Comparison of ENCODE assay signal across 25 mouse cellular contexts in the genomic region with DNA sequence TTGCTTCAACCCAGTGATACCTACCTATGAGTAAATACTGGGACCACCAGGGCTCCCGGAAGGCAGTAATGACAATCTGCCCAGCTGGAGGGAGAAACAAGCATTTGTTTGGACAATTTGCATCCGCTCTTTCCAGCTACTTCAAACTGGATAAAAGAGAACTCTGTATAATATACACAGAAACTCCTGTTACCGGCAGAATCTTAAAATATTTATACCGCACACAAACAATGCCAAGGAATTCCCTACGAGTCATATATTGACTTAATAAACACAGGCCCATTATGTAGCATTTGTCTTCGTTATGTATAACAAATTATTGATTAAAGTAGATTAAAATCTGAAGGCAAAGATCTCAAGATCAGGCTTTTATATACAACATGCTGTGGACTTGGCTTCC.
A peak's percentile ranks its signal among the peaks of the same experiment; 100 is the strongest.
DNase-seq lines count a peak whose midpoint lies in the region; ATAC-seq and TF ChIP-seq lines count a peak whose summit lies in the region.
"Had no signal": no experiment of that assay in that cellular context is flagged by ENCODE, and none has a peak within 500 bp of the region (broad histone marks: within the 10 kb centered on the region; RNA-seq: fewer than 3 reads in every experiment).

No protein-coding gene starts in this region.

- no peak for DNase-seq in intestine, embryonic 14.5 days (ENCODE audit: low spot score)
- DNase-seq in lung, embryonic 14.5 days, result peak; percentile 68
- DNase-seq in lung, postnatal 14 days, result no peak
- DNase-seq in lung, postnatal 0 days (ENCODE audit: low spot score), result peak; percentile 40
- no peak for DNase-seq in lung, postnatal 36 days
- DNase-seq in stomach, postnatal 0 days (ENCODE audit: low spot score), result no peak
- DNase-seq: adrenal gland, adult 8-10 months; adrenal gland, postnatal 14 days; adrenal gland, postnatal 36 days; B cell, adult 2 months; cerebellum, adult 11-12 months; cerebellum, adult 2 months; cerebellum, adult 9-10 months; cerebellum, postnatal 10 days; cerebellum, postnatal 25 days had no signal

- TF ChIP-seq EP300 in lung, postnatal 0 days (IDR thresholded peaks at IDR 0.05), result peak; percentile 80
- TF ChIP-seq EP300 in stomach, postnatal 0 days (optimal IDR thresholded peaks at IDR 0.05), result no peak

- no peak for ATAC-seq in intestine, embryonic 14.5 days (replicated peaks; ENCODE audit: low FRiP score, low TSS enrichment, low read depth)
- ATAC-seq in intestine, postnatal 0 days, result no peak
- no peak; the same call in none of the 2 replicates for ATAC-seq in lung, embryonic 14.5 days (ENCODE audit: insufficient read depth)
- peak; percentile 49 for ATAC-seq in lung, postnatal 0 days
- no peak for ATAC-seq in stomach, embryonic 15.5 days (ENCODE audit: insufficient read depth, low FRiP score, low read depth)
- ATAC-seq in stomach, postnatal 0 days (ENCODE audit: low FRiP score, low TSS enrichment), result no peak
- ATAC-seq: activated CD4-positive, CD25-positive, alpha-beta regulatory T cell, adult 4 months; CD4-positive, CD25-positive, alpha-beta regulatory T cell, adult 4 months; forebrain, embryonic 13.5 days; Patski had no signal

- H3K9ac ChIP-seq in intestine, embryonic 14.5 days (ENCODE audit: low read length), result no peak overlapping the region
- H3K9ac ChIP-seq in intestine, postnatal 0 days (ENCODE audit: low read depth, low read length), result no peak overlapping the region
- H3K9ac ChIP-seq in lung, embryonic 14.5 days, result no peak overlapping the region
- H3K9ac ChIP-seq in lung, postnatal 0 days (replicated peaks; ENCODE audit: low read depth), result no peak overlapping the region
- H3K9ac ChIP-seq in stomach, embryonic 15.5 days, result no peak overlapping the region
- H3K9ac ChIP-seq in stomach, postnatal 0 days (ENCODE audit: low read length), result no peak overlapping the region
- H3K9ac ChIP-seq: embryonic facial prominence, embryonic 12.5 days; forebrain, embryonic 13.5 days had no signal

- H3K9me3 ChIP-seq in intestine, embryonic 14.5 days (ENCODE audit: control insufficient read depth, low read length), result no peaks in the 10 kb centered on the region
- H3K9me3 ChIP-seq in intestine, postnatal 0 days (ENCODE audit: control insufficient read depth), result no peaks in the 10 kb centered on the region
- no peaks in the 10 kb centered on the region for H3K9me3 ChIP-seq in lung, embryonic 14.5 days (ENCODE audit: low read depth, low read length)
- H3K9me3 ChIP-seq in lung, postnatal 0 days (ENCODE audit: low read length), result no peaks in the 10 kb centered on the region
- no peaks in the 10 kb centered on the region for H3K9me3 ChIP-seq in stomach, embryonic 15.5 days
- no peaks in the 10 kb centered on the region for H3K9me3 ChIP-seq in stomach, postnatal 0 days (ENCODE audit: control insufficient read depth, low read length)
- H3K9me3 ChIP-seq: embryonic facial prominence, embryonic 10.5 days; embryonic facial prominence, embryonic 12.5 days; forebrain, embryonic 13.5 days; G1E had no signal

- no peak overlapping the region for H3K4me2 ChIP-seq in intestine, embryonic 14.5 days (ENCODE audit: low read length)
- no peak overlapping the region for H3K4me2 ChIP-seq in intestine, postnatal 0 days (replicated peaks; ENCODE audit: low read depth)
- no peak overlapping the region for H3K4me2 ChIP-seq in lung, embryonic 14.5 days
- no peak overlapping the region for H3K4me2 ChIP-seq in lung, postnatal 0 days (replicated peaks; ENCODE audit: low read depth, low read length)
- no peak overlapping the region for H3K4me2 ChIP-seq in stomach, embryonic 15.5 days
- H3K4me2 ChIP-seq in stomach, postnatal 0 days (replicated peaks; ENCODE audit: low read depth), result no peak overlapping the region
- H3K4me2 ChIP-seq: embryonic facial prominence, embryonic 12.5 days; forebrain, embryonic 13.5 days had no signal

- no peak overlapping the region for H3K4me3 ChIP-seq in intestine, embryonic 14.5 days (ENCODE audit: low read depth, low read length)
- no peak overlapping the region for H3K4me3 ChIP-seq in intestine, postnatal 0 days (ENCODE audit: low read depth, low read length)
- no peak overlapping the region for H3K4me3 ChIP-seq in lung, embryonic 14.5 days (ENCODE audit: low read depth, low read length)
- H3K4me3 ChIP-seq in lung, postnatal 0 days (ENCODE audit: low read depth, low read length), result no peak overlapping the region
- H3K4me3 ChIP-seq in stomach, embryonic 15.5 days (replicated peaks), result no peak overlapping the region
- H3K4me3 ChIP-seq in stomach, postnatal 0 days (ENCODE audit: low read depth, low read length), result no peak overlapping the region
- H3K4me3 ChIP-seq: embryonic facial prominence, embryonic 10.5 days; embryonic facial prominence, embryonic 12.5 days; forebrain, embryonic 13.5 days had no signal

- no peak for TF ChIP-seq CTCF in intestine, postnatal 0 days (IDR thresholded peaks at IDR 0.05; ENCODE audit: low read depth)
- TF ChIP-seq CTCF in lung, embryonic 14.5 days (IDR thresholded peaks at IDR 0.05; ENCODE audit: low read depth), result no peak
- no peak for TF ChIP-seq CTCF in lung, postnatal 0 days (IDR thresholded peaks at IDR 0.05)
- TF ChIP-seq CTCF in stomach, postnatal 0 days (IDR thresholded peaks at IDR 0.05; ENCODE audit: low read depth), result no peak

- H3K36me3 ChIP-seq in intestine, embryonic 14.5 days (ENCODE audit: control insufficient read depth, insufficient read depth, low read length), result no peaks in the 10 kb centered on the region
- no peaks in the 10 kb centered on the region for H3K36me3 ChIP-seq in intestine, postnatal 0 days (ENCODE audit: control insufficient read depth, insufficient read depth)
- H3K36me3 ChIP-seq in lung, embryonic 14.5 days (ENCODE audit: insufficient read depth), result no peaks in the 10 kb centered on the region
- H3K36me3 ChIP-seq in lung, postnatal 0 days (ENCODE audit: insufficient read depth, low read length), result no peaks in the 10 kb centered on the region
- no peaks in the 10 kb centered on the region for H3K36me3 ChIP-seq in stomach, embryonic 15.5 days
- no peaks in the 10 kb centered on the region for H3K36me3 ChIP-seq in stomach, postnatal 0 days (ENCODE audit: control insufficient read depth, insufficient read depth, low read length)
- H3K36me3 ChIP-seq: embryonic facial prominence, embryonic 10.5 days; embryonic facial prominence, embryonic 12.5 days; G1E had no signal

- peaks cover 4% of the 10 kb centered on the region; the same call in 1 of the 2 replicates for H3K4me1 ChIP-seq in intestine, embryonic 14.5 days (replicated peaks; ENCODE audit: control insufficient read depth, insufficient read depth, low read length)
- no peaks in the 10 kb centered on the region for H3K4me1 ChIP-seq in intestine, postnatal 0 days (replicated peaks; ENCODE audit: control insufficient read depth, insufficient read depth, low read length)
- H3K4me1 ChIP-seq in lung, embryonic 14.5 days (ENCODE audit: insufficient read depth), result no peaks in the 10 kb centered on the region
- H3K4me1 ChIP-seq in lung, postnatal 0 days (ENCODE audit: insufficient read depth, low read depth, low read length), result no peaks in the 10 kb centered on the region
- H3K4me1 ChIP-seq in stomach, embryonic 15.5 days, result peaks cover 6% of the 10 kb centered on the region; the same call in 1 of the 2 replicates
- no peaks in the 10 kb centered on the region for H3K4me1 ChIP-seq in stomach, postnatal 0 days (replicated peaks; ENCODE audit: control insufficient read depth, insufficient read depth)
- H3K4me1 ChIP-seq: embryonic facial prominence, embryonic 12.5 days; forebrain, embryonic 13.5 days had no signal

- peak overlapping the region; percentile 34; the same call in 1 of the 2 replicates for H3K27ac ChIP-seq in intestine, embryonic 14.5 days (ENCODE audit: low read depth)
- H3K27ac ChIP-seq in intestine, postnatal 0 days (ENCODE audit: low read depth, low read length), result no peak overlapping the region
- no peak overlapping the region for H3K27ac ChIP-seq in lung, embryonic 14.5 days (ENCODE audit: low read depth)
- H3K27ac ChIP-seq in lung, postnatal 0 days (ENCODE audit: low read length), result no peak overlapping the region; the same call in 1 of the 2 replicates
- 0 out of 2 replicates have a peak overlapping the region, but pooled peaks have one; percentile 31 for H3K27ac ChIP-seq in stomach, embryonic 15.5 days
- no peak overlapping the region for H3K27ac ChIP-seq in stomach, postnatal 0 days (replicated peaks)
- H3K27ac ChIP-seq: embryonic facial prominence, embryonic 10.5 days; embryonic facial prominence, embryonic 12.5 days; forebrain, embryonic 13.5 days had no signal

- no peaks in the 10 kb centered on the region for H3K27me3 ChIP-seq in intestine, embryonic 14.5 days (replicated peaks; ENCODE audit: control insufficient read depth, insufficient read depth, low read length)
- H3K27me3 ChIP-seq in intestine, postnatal 0 days (replicated peaks; ENCODE audit: control insufficient read depth, insufficient read depth, low read length), result no peaks in the 10 kb centered on the region
- no peaks in the 10 kb centered on the region for H3K27me3 ChIP-seq in lung, embryonic 14.5 days (ENCODE audit: insufficient read depth, low read length)
- no peaks in the 10 kb centered on the region for H3K27me3 ChIP-seq in lung, postnatal 0 days (replicated peaks; ENCODE audit: insufficient read depth, low read length)
- no peaks in the 10 kb centered on the region for H3K27me3 ChIP-seq in stomach, embryonic 15.5 days (replicated peaks)
- no peaks in the 10 kb centered on the region for H3K27me3 ChIP-seq in stomach, postnatal 0 days (ENCODE audit: control insufficient read depth, insufficient read depth, low read length)
- H3K27me3 ChIP-seq: CH12.LX; embryonic facial prominence, embryonic 12.5 days; forebrain, embryonic 13.5 days; Patski had no signal

- WGBS in intestine, embryonic 14.5 days, result 45% methylated on average over 6 of the region's 6 CpGs
- 56% methylated on average over 6 of the region's 6 CpGs for WGBS in intestine, postnatal 0 days
- 35% methylated on average over 6 of the region's 6 CpGs for WGBS in lung, embryonic 14.5 days
- 31% methylated on average over 6 of the region's 6 CpGs for WGBS in lung, postnatal 0 days
- 35% methylated on average over 6 of the region's 6 CpGs for WGBS in stomach, embryonic 15.5 days
- 28% methylated on average over 6 of the region's 6 CpGs for WGBS in stomach, postnatal 0 days

Comparison
In these comparisons a context has a peak if more than half of its experiments do, and no peak if none do; other contexts are left out.
1. DNase-seq: peak in lung, embryonic 14.5 days (single experiment) and lung, postnatal 0 days (single experiment); none in intestine, embryonic 14.5 days (single experiment), lung, postnatal 14 days (single experiment), lung, postnatal 36 days (single experiment) and stomach, postnatal 0 days (single experiment).
2. H3K27ac ChIP-seq: peak in intestine, embryonic 14.5 days (single experiment) and stomach, embryonic 15.5 days (single experiment); none in intestine, postnatal 0 days (single experiment), lung, embryonic 14.5 days (single experiment), lung, postnatal 0 days (single experiment) and stomach, postnatal 0 days (single experiment).